Mouse (Mus musculus): ENCODE measurements around the gene Rnf113a2. TPM values are rescaled to one million over a fixed set of nuclear protein-coding genes. Genes with fewer than 3 reads are reported as not detected.

Rnf113a2 gene
- polyA plus RNA-seq, 1 experiment from 2014 or later, result 21.1 TPM

GRCm38 (mm10) chr12:84459845-84460244 is 42.8 kb downstream of the Rnf113a2 start:
- 0 out of 2 replicates have a peak, but pooled peaks have one; percentile 8 for TF ChIP-seq CTCF (IDR thresholded peaks at IDR 0.05; ENCODE audit: low read depth)
- Histone ChIP-seq H3K27me3 (ENCODE audit: insufficient read depth, low read length) (no peaks in the 10 kb centered on the region), H3K36me3 (ENCODE audit: insufficient read depth) (peaks cover 51% of the 10 kb centered on the region), H3K4me1 (ENCODE audit: insufficient read depth) (no peaks in the 10 kb centered on the region), H3K9me3 (ENCODE audit: low read depth, low read length) (no peaks in the 10 kb centered on the region), H3K4me3 (ENCODE audit: low read depth, low read length) (no peak overlapping the region), H3K9ac (no peak overlapping the region), H3K4me2 (no peak overlapping the region), H3K27ac (ENCODE audit: low read depth) (no peak overlapping the region)
- WGBS, result 49% methylated on average over 1 of the region's 1 CpGs
- ATAC-seq (ENCODE audit: insufficient read depth), result no peak
- DNase-seq, result peak; percentile 6

- H3K27me3 ChIP-seq (ENCODE audit: insufficient read depth, low read length), result no peaks in the 10 kb centered on the region
- no peak overlapping the region for H3K4me2 ChIP-seq
- no peaks in the 10 kb centered on the region for H3K4me1 ChIP-seq (ENCODE audit: insufficient read depth)
- ATAC-seq (ENCODE audit: insufficient read depth) (no peak), DNase-seq (no peak)
- H3K36me3 ChIP-seq (ENCODE audit: insufficient read depth), result peaks cover 56% of the 10 kb centered on the region
- H3K4me3 ChIP-seq (ENCODE audit: low read depth, low read length), result no peak overlapping the region
- TF ChIP-seq CTCF (IDR thresholded peaks at IDR 0.05; ENCODE audit: low read depth), result no peak
- no peak overlapping the region for H3K27ac ChIP-seq (ENCODE audit: low read depth)
- 90% methylated on average over 5 of the region's 5 CpGs for WGBS
- H3K9me3 ChIP-seq (ENCODE audit: low read depth, low read length), result no peaks in the 10 kb centered on the region
- H3K9ac ChIP-seq, result no peak overlapping the region
These were observed 44.4 kb downstream of the Rnf113a2 start for GRCm38 (mm10) chr12:84461416-84461815.

- Histone ChIP-seq H3K27ac (ENCODE audit: low read depth) (no peak overlapping the region), H3K4me3 (ENCODE audit: low read depth, low read length) (no peak overlapping the region), H3K4me2 (no peak overlapping the region), H3K4me1 (ENCODE audit: insufficient read depth) (no peaks in the 10 kb centered on the region), H3K9ac (no peak overlapping the region), H3K36me3 (ENCODE audit: insufficient read depth) (peaks cover 49% of the 10 kb centered on the region), H3K9me3 (ENCODE audit: low read depth, low read length) (no peaks in the 10 kb centered on the region), H3K27me3 (ENCODE audit: insufficient read depth, low read length) (no peaks in the 10 kb centered on the region)
- no peak for TF ChIP-seq CTCF (IDR thresholded peaks at IDR 0.05; ENCODE audit: low read depth)
- ATAC-seq (ENCODE audit: insufficient read depth) (no peak), DNase-seq (no peak)
- WGBS, result 90% methylated on average over 3 of the region's 3 CpGs
These were observed 45.9 kb downstream of the Rnf113a2 start for GRCm38 (mm10) chr12:84462856-84463255.

Other genes with a start within 250 kb of the Rnf113a2 start
- gene Elmsan1, start 198.3 kb upstream of the Rnf113a2 start, polyA plus RNA-seq (2014; fragmentation: Nextera tagmentation; extraction: Ambion mirVana), result 11.3 and 12.3 TPM in 2 replicates
- 17.2 and 19.6 TPM in 2 replicates for gene Ptgr2, start 132.0 kb upstream of the Rnf113a2 start, polyA plus RNA-seq (2014; fragmentation: Nextera tagmentation; extraction: Ambion mirVana)
- 81.3 and 82.7 TPM in 2 replicates for gene Zfp410, start 100.3 kb upstream of the Rnf113a2 start, polyA plus RNA-seq (2014; fragmentation: Nextera tagmentation; extraction: Ambion mirVana)
- gene Coq6, start 55.5 kb upstream of the Rnf113a2 start, polyA plus RNA-seq (2014; fragmentation: Nextera tagmentation; extraction: Ambion mirVana), result 45.8 and 51.1 TPM in 2 replicates
- gene Fam161b, start 55.4 kb upstream of the Rnf113a2 start, polyA plus RNA-seq (2014; fragmentation: Nextera tagmentation; extraction: Ambion mirVana), result 3.0 and 3.5 TPM in 2 replicates
- gene Entpd5, start 8.2 kb upstream of the Rnf113a2 start, polyA plus RNA-seq (2014; fragmentation: Nextera tagmentation; extraction: Ambion mirVana), result 15.4 and 18.0 TPM in 2 replicates
- 0.96 and 1.5 TPM in 2 replicates for gene Bbof1, start 8.1 kb upstream of the Rnf113a2 start, polyA plus RNA-seq (2014; fragmentation: Nextera tagmentation; extraction: Ambion mirVana)
- 32.8 and 35.4 TPM in 2 replicates for gene Aldh6a1, start 33.8 kb downstream of the Rnf113a2 start, polyA plus RNA-seq (2014; fragmentation: Nextera tagmentation; extraction: Ambion mirVana)
- gene Lin52, start 34.2 kb downstream of the Rnf113a2 start, polyA plus RNA-seq (2014; fragmentation: Nextera tagmentation; extraction: Ambion mirVana), result 21.8 and 22.5 TPM in 2 replicates
- 0.05 TPM in 1 of 2 replicates, not detected in the other for gene Vsx2, start 152.6 kb downstream of the Rnf113a2 start, polyA plus RNA-seq (2014; fragmentation: Nextera tagmentation; extraction: Ambion mirVana)
- gene Abcd4, start 200.2 kb downstream of the Rnf113a2 start, polyA plus RNA-seq (2014; fragmentation: Nextera tagmentation; extraction: Ambion mirVana), result 8.7 and 11.3 TPM in 2 replicates
- gene Vrtn, start 223.8 kb downstream of the Rnf113a2 start, polyA plus RNA-seq (2014; fragmentation: Nextera tagmentation; extraction: Ambion mirVana), result not detected in 2 replicates

Measured in lung, embryonic 14.5 days (tissue).